Mouse (Mus musculus) liver, embryonic 12.5 days (tissue): ENCODE measurements around the gene Abcd1. TPM values are rescaled to one million over a fixed set of nuclear protein-coding genes. Genes with fewer than 3 reads are reported as not detected.
A peak's percentile ranks its signal among the peaks of the same experiment; 100 is the strongest.

Experiments
- ATAC-seq: fragments of 200-750 bp; cut with Nextera tagmentation; 2 replicates; pipeline ENCODE4 v1.8.0; 2017; ENCODE audit warnings: moderate number of reproducible peaks, mild to moderate bottlenecking, moderate library complexity
- H3K27ac ChIP-seq: fragments of 300-500 bp; sonication (generic); 2 replicates; pipeline ENCODE4 v1.5.1; 2016; ENCODE audit warnings: mild to moderate bottlenecking
- H3K27me3 ChIP-seq: fragments of 300-500 bp; sonication (generic); replicated peaks from 2 replicates; pipeline ENCODE4 v1.6.1; 2016; ENCODE audit warnings: mild to moderate bottlenecking, moderate library complexity
- H3K36me3 ChIP-seq: fragments of 300-500 bp; sonication (generic); 2 replicates; pipeline ENCODE4 v1.6.1; 2016; ENCODE audit warnings: mild to moderate bottlenecking, moderate library complexity
- H3K4me1 ChIP-seq: fragments of 300-500 bp; sonication (generic); 2 replicates; pipeline ENCODE4 v1.6.1; 2016
- H3K4me2 ChIP-seq: fragments of 300-500 bp; sonication (generic); 2 replicates; pipeline ENCODE4 v1.6.1; 2016; ENCODE audit warnings: mild to moderate bottlenecking, moderate library complexity
- H3K4me3 ChIP-seq: fragments of 300-500 bp; sonication (generic); 2 replicates; pipeline ENCODE4 v1.5.1; 2016; ENCODE audit warnings: mild to moderate bottlenecking, moderate library complexity
- H3K9ac ChIP-seq: fragments of 300-500 bp; sonication (generic); 2 replicates; pipeline ENCODE4 v1.6.1; 2016; ENCODE audit warnings: mild to moderate bottlenecking, moderate library complexity
- H3K9me3 ChIP-seq: fragments of 300-500 bp; sonication (generic); replicated peaks from 2 replicates; pipeline ENCODE4 v1.6.1; 2016; ENCODE audit warnings: mild to moderate bottlenecking, moderate library complexity
- WGBS: fragments of 180-500 bp; shearing (Covaris S2); methylation state at CpG from one replicate; pipeline ENCODE4 v1.1.7; 2016; ENCODE audit not compliant: insufficient replicate concordance; 5-methylcytosine and 5-hydroxymethylcytosine counted together
- polyA plus RNA-seq: library from polyadenylated mRNA; unstranded; fragments of >200 nt; fragmentation: Nextera tagmentation; extraction: Ambion mirVana; gene quantifications from 2 replicates; pipeline ENCODE4 v1.2.1, GENCODE M21; 2016

The Abcd1 gene
- 9.9 and 10.6 TPM in 2 replicates for polyA plus RNA-seq

DNA sequence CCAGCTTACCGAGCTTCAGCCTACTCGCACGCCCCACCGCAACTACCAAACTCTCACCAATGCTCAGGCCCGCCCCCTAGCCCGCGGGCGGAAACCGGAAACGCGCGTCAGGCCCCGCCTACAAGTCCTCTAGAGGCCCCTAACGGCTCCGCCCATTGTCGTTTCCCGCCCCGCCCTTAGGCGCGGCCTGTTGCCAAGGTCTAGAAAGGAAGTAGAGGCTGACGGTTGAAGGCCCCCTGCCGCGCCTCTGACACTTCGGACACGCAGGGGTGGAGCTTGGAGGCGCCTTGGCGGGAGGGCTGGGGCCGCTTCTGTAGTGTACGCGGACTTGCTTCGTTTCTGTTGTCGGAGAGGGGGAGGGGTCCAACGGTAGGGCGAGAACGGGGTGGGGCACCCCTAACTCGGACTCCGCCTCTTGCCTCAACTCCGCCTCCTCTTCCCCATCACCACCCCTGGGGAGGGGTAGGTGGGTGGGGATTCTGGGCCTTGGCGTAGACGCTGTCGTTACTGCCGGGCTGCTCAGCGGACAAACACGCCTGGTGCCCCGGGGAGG, at the start of gene Abcd1, which contains the start of gene Bcap31:
TSS of gene Abcd1 (plus strand) at position 489 of the 553 bp plus-strand sequence.
TSS of gene Bcap31 (minus strand) at position 67 of the 553 bp plus-strand sequence.
- Histone ChIP-seq H3K4me3 (peak within 1 kb of the TSS; percentile 68), H3K27me3 (no peaks in the 10 kb centered on the region), H3K27ac (peak within 1 kb of the TSS; percentile 94), H3K9ac (peak within 1 kb of the TSS; percentile 78), H3K4me1 (peaks cover 41% of the 10 kb centered on the region), H3K36me3 (peaks cover 24% of the 10 kb centered on the region), H3K9me3 (no peaks in the 10 kb centered on the region), H3K4me2 (peak within 1 kb of the TSS; percentile 85)
- ATAC-seq, result peak; percentile 89
- 11% methylated on average over 37 of the region's 45 CpGs for WGBS

DNA sequence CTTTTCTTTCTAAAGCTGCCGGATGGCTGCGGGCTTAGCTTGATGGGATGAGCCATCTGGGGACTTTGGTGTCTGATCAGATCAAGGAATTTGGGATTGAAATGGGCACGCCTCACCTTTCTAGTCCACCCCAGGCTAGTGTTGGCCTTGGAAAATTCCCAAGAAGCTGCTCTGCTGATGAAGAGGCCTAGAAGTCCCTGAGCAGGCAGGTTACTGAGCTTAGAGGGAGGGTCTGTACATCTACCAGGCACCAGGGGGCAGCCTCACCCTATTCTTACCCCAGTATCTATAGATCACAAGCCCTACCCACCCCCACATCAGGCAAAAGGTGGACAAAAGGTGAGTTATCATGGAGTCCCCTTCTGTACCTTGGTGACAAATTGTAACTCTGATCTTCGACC, 44.4 kb upstream of the Abcd1 start:
- ATAC-seq, result peak; percentile 58; the same call in 1 of the 2 replicates
- Histone ChIP-seq H3K36me3 (no peaks in the 10 kb centered on the region), H3K9ac (no peak overlapping the region), H3K27me3 (peaks cover 54% of the 10 kb centered on the region), H3K9me3 (no peaks in the 10 kb centered on the region), H3K4me3 (no peak overlapping the region), H3K4me1 (peaks cover 13% of the 10 kb centered on the region; the same call in 1 of the 2 replicates), H3K4me2 (no peak overlapping the region), H3K27ac (no peak overlapping the region)
- WGBS, result 45% methylated on average over 4 of the region's 4 CpGs

DNA sequence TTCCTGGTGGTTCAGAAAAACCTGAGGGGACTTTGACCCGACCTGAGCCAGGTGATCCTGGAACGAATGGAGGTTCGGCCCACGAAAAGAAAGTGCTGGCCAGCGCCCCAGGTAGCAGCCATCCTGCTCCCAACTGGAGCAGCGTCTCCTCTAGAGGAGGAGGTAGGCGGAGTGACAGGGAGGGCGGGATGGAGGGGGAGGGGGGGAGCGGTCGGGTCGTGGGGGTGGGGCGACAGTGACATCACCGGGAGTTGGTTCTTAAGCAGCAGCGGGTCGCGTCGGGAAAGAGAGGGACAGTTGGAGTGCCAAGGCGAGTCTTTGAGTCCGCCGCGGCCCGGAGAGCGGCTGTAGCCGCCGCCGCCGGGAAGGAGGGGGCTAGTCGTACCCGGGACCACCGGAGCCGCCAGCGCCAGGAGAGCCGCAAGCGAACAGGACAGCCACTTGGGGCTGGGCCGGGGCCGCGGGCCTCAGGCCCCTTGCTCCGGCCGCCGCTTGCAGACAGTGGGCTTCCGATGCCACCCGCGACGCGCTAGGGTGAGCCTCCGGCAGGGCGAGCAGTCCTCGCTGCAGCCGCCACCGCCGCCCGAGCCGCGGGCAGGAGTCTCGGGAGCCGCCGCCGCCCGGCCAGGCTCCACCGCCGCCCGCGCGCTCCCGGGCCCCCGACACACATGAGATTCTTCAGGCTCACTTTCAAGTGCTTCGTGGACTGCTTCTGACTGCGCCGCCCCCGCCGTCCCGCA, 43.3 kb upstream of the Abcd1 start, which contains the start of gene Slc6a8:
TSS of gene Slc6a8 (plus strand) at position 272 of the 740 bp plus-strand sequence.
- no peak within 1 kb of the TSS for H3K27ac ChIP-seq
- peak within 1 kb of the TSS; percentile 82 for H3K4me2 ChIP-seq
- no peaks in the 10 kb centered on the region for H3K36me3 ChIP-seq
- peak within 1 kb of the TSS; percentile 68 for H3K9ac ChIP-seq
- no peaks in the 10 kb centered on the region for H3K9me3 ChIP-seq
- peaks cover 60% of the 10 kb centered on the region for H3K27me3 ChIP-seq
- H3K4me3 ChIP-seq, result peak within 1 kb of the TSS; percentile 60
- peak; percentile 49 for ATAC-seq
- H3K4me1 ChIP-seq, result peaks cover 13% of the 10 kb centered on the region; the same call in 1 of the 2 replicates
- 16% methylated on average over 42 of the region's 72 CpGs for WGBS

DNA sequence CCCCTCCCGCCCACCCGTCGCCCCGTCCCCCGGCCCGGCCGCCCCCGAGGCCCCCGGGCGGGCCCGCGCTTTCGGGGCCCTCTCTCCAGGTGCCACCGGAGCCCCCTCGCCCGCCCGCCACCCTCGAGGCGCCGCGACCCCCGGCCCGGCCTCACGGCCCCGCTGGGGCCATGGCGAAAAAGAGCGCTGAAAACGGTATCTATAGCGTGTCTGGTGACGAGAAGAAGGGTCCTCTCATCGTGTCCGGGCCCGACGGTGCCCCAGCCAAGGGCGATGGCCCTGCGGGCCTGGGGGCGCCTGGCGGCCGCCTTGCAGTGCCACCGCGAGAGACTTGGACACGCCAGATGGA, 42.8 kb upstream of the Abcd1 start:
- Histone ChIP-seq H3K4me3 (peak overlapping the region; percentile 60), H3K9ac (peak overlapping the region; percentile 68), H3K4me1 (peaks cover 13% of the 10 kb centered on the region; the same call in 1 of the 2 replicates), H3K27me3 (peaks cover 60% of the 10 kb centered on the region), H3K4me2 (peak overlapping the region; percentile 82), H3K9me3 (no peaks in the 10 kb centered on the region), H3K27ac (no peak overlapping the region), H3K36me3 (no peaks in the 10 kb centered on the region)
- WGBS, result 11% methylated on average over 40 of the region's 42 CpGs
- ATAC-seq, result no peak

DNA sequence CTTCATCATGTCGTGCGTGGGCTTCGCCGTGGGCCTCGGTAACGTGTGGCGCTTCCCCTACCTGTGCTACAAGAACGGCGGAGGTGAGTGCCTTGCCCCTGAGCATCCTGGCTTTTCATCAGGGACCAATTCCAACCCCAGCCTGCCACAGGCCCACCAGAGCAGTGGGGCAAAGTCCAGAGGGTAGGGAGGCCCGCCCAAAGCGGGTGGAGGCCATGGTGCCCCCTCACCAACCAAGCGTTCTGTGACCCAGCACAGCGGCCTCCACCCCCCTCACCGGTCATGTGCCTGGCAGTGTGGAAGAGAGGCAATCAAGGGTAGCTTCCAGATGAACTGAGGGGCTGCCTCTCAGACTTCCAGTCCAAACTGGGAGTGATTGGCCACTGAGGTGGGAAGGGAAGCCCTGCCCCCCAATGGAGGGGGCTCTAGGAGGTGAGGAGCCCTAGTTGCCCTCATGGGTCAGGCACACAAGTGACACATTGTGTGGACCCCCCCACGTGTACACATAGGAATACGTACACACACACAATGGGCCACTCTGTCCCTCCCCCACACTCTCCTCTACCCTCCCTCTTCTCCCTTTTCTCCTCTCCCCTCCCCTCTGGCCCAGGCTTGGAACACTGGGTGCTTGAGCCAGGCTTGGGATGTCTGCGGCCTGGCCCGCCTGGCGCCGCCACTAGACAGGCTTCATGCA, 42.3 kb upstream of the Abcd1 start:
- ATAC-seq, result 0 out of 2 replicates have a peak, but pooled peaks have one; percentile 26
- Histone ChIP-seq H3K36me3 (no peaks in the 10 kb centered on the region), H3K4me1 (peaks cover 13% of the 10 kb centered on the region; the same call in 1 of the 2 replicates), H3K9me3 (no peaks in the 10 kb centered on the region), H3K4me2 (peak overlapping the region; percentile 82), H3K9ac (no peak overlapping the region; the same call in 1 of the 2 replicates), H3K27ac (no peak overlapping the region), H3K4me3 (peak overlapping the region; percentile 60), H3K27me3 (peaks cover 60% of the 10 kb centered on the region)
- WGBS, result 42% methylated on average over 20 of the region's 20 CpGs

- Histone ChIP-seq H3K9me3 (no peaks in the 10 kb centered on the region), H3K4me3 (no peak overlapping the region), H3K4me1 (peaks cover 13% of the 10 kb centered on the region; the same call in 1 of the 2 replicates), H3K27me3 (peaks cover 60% of the 10 kb centered on the region), H3K4me2 (no peak overlapping the region), H3K9ac (no peak overlapping the region), H3K36me3 (peaks cover 4% of the 10 kb centered on the region; the same call in 1 of the 2 replicates), H3K27ac (no peak overlapping the region)
- ATAC-seq, result no peak
- 60% methylated on average over 2 of the region's 2 CpGs for WGBS
Measured at GRCm38 (mm10) chrX:73675231-73675630, 41.2 kb upstream of the Abcd1 start.

GRCm38 (mm10) chrX:73676668-73677067, 39.7 kb upstream of the Abcd1 start:
- no peaks in the 10 kb centered on the region for H3K9me3 ChIP-seq
- peaks cover 11% of the 10 kb centered on the region; the same call in 1 of the 2 replicates for H3K36me3 ChIP-seq
- H3K4me1 ChIP-seq, result peaks cover 13% of the 10 kb centered on the region; the same call in 1 of the 2 replicates
- no peak overlapping the region for H3K4me3 ChIP-seq
- H3K27me3 ChIP-seq, result peaks cover 58% of the 10 kb centered on the region
- no peak for ATAC-seq
- no peak overlapping the region for H3K9ac ChIP-seq
- WGBS, result 82% methylated on average over 4 of the region's 4 CpGs
- no peak overlapping the region for H3K4me2 ChIP-seq
- no peak overlapping the region for H3K27ac ChIP-seq

DNA sequence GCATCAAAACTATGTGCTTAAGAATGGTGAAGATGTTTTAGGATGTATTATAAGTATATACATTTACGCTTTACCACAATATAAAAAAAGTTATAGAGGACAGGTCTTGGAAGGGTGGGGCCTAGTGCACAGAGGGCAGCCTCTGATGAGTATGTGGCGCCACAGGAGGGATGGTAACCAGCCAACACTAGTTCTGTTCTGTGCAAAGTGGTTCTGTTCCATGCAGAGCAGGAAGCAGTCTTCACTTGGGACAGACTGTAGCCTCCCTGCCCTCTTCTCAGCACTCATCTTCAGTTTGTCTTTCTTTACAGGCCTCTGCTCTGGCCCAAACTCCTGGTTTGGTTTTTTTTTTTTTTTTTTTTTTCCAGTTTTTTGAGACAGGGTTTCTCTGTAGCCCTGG, 32.2 kb upstream of the Abcd1 start:
- WGBS, result 68% methylated on average over 2 of the region's 2 CpGs
- H3K36me3 ChIP-seq, result peaks cover 74% of the 10 kb centered on the region
- H3K9ac ChIP-seq, result no peak overlapping the region
- H3K27ac ChIP-seq, result no peak overlapping the region
- no peaks in the 10 kb centered on the region for H3K4me1 ChIP-seq
- no peak overlapping the region for H3K4me2 ChIP-seq
- H3K9me3 ChIP-seq, result no peaks in the 10 kb centered on the region
- ATAC-seq, result no peak
- no peaks in the 10 kb centered on the region for H3K27me3 ChIP-seq
- no peak overlapping the region for H3K4me3 ChIP-seq

- ATAC-seq, result no peak
Measured at GRCm38 (mm10) chrX:73684978-73685377, 31.4 kb upstream of the Abcd1 start.

DNA sequence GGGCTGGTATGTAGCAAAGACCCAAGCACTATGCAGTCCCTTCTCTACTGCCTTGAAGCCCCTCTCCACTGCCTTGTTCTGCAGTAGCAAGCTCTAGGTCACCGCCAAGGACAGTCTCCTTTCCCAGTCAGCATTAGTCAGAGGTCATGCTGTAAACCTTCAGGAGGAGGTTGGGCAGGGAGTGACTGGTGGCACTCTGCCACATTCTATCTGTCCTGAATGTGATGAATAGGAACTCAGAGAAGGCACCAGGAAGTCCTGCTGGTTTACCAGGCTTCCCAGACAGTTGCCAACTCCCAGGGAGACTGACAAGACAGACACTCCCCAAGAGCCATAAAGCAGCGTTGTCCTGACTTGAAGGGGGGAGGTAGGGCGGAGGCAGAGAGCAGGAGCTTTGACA, 30.8 kb upstream of the Abcd1 start:
- Histone ChIP-seq H3K9me3 (no peaks in the 10 kb centered on the region), H3K27me3 (no peaks in the 10 kb centered on the region; the same call in 1 of the 2 replicates), H3K4me2 (no peak overlapping the region), H3K9ac (no peak overlapping the region), H3K4me3 (no peak overlapping the region), H3K36me3 (peaks cover 75% of the 10 kb centered on the region), H3K4me1 (no peaks in the 10 kb centered on the region), H3K27ac (no peak overlapping the region)
- WGBS, result 69% methylated on average over 3 of the region's 3 CpGs
- no peak for ATAC-seq

More at GRCm38 (mm10) chrX:73684978-73685377, 31.4 kb upstream of the Abcd1 start:
- Histone ChIP-seq H3K4me2 (no peak overlapping the region), H3K9me3 (no peaks in the 10 kb centered on the region), H3K27ac (no peak overlapping the region), H3K36me3 (peaks cover 79% of the 10 kb centered on the region), H3K4me3 (no peak overlapping the region), H3K9ac (no peak overlapping the region), H3K27me3 (no peaks in the 10 kb centered on the region; the same call in 1 of the 2 replicates), H3K4me1 (no peaks in the 10 kb centered on the region)

DNA sequence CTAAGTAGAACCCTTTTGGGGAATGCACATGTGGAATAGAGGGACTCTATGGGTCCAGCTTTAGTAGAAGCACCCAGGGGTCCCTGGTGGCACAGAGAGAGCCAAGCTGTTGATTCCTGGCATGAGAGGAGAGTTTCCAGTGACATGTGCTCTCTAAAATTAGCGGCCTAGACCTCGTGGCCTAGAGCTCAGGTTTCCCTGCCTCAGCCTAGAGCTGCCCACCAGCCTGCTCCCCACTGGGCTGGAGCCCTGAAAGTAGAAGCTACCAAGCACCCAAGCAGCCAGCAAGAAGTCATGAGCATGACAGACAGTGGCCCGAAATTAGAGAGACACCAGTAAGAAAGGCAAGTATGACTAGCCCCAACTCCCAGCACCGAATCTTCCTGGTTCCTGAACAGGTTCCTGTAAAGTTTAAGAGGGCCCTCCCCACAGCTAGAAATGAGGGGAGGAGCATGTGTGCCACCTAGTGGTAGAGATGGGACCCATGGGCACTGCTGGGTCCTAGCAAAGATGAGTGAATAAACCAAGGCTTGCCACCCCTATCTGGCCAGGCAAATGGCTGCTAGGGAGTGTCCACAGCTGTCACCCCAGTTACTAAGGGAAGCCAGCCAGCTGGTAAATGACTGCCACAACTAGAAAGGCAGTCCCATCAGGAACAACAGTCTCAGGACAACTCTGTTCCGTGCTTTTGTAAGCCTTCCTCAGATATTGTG, 25.3 kb upstream of the Abcd1 start:
- no peak overlapping the region for H3K4me3 ChIP-seq
- no peak for ATAC-seq

More for the DNA sequence above, 25.3 kb upstream of the Abcd1 start:
- Histone ChIP-seq H3K4me2 (no peak overlapping the region), H3K36me3 (peaks cover 67% of the 10 kb centered on the region), H3K27me3 (no peaks in the 10 kb centered on the region; the same call in 1 of the 2 replicates), H3K27ac (no peak overlapping the region), H3K4me1 (no peaks in the 10 kb centered on the region), H3K9ac (no peak overlapping the region), H3K9me3 (no peaks in the 10 kb centered on the region)
- 67% methylated on average over 5 of the region's 5 CpGs for WGBS
